Mouse (Mus musculus) brown adipose tissue, adult 24 weeks (tissue): ENCODE measurements around the gene Fus. TPM values are rescaled to one million over a fixed set of nuclear protein-coding genes. Genes with fewer than 3 reads are reported as not detected.

ENCODE experiments used
- H3K27ac ChIP-seq: fragments of 200-500 bp; replicated peaks from 2 replicates; pipeline ENCODE4 v1.5.1; 2012; ENCODE audit warnings: low read depth, mild to moderate bottlenecking, low read length
- H3K4me1 ChIP-seq: fragments of 200-500 bp; 2 replicates; pipeline ENCODE4 v1.6.1; 2012; ENCODE audit warnings: low read length, mixed read lengths; ENCODE audit not compliant: control insufficient read depth, insufficient read depth, insufficient read length
- H3K4me3 ChIP-seq: fragments of 200-500 bp; 2 replicates; pipeline ENCODE4 v1.5.1; 2012; ENCODE audit warnings: low read depth, mild to moderate bottlenecking, low read length, moderate library complexity; ENCODE audit not compliant: insufficient read depth
- polyA plus RNA-seq: library from polyadenylated mRNA; stranded (reverse); fragments of >200 nt; gene quantifications from 2 replicates; pipeline ENCODE4 v1.2.4, GENCODE M21; 2012; ENCODE audit not compliant: missing spikeins, insufficient read depth, insufficient read length

The Fus gene
- 250 and 260 TPM in 2 replicates for polyA plus RNA-seq

GRCm38 (mm10) chr7:127967004-127967921 lies at the start of gene Fus:
Gene Fus (plus strand): TSS chr7:127967457.
- Histone ChIP-seq H3K4me1 (peaks cover 4% of the 10 kb centered on the region; the same call in 1 of the 2 replicates), H3K27ac (peak within 1 kb of the TSS; percentile 99), H3K4me3 (peak within 1 kb of the TSS; percentile 99)

- Histone ChIP-seq H3K4me1 (no peaks in the 10 kb centered on the region), H3K27ac (no peak overlapping the region), H3K4me3 (no peak overlapping the region)
Observed at GRCm38 (mm10) chr7:127918203-127918602, 49.1 kb upstream of the Fus start.

GRCm38 (mm10) chr7:127919290-127919689 lies 48.0 kb upstream of the Fus start:
- no peak overlapping the region for H3K4me3 ChIP-seq
- H3K27ac ChIP-seq = no peak overlapping the region
- H3K4me1 ChIP-seq = no peaks in the 10 kb centered on the region

GRCm38 (mm10) chr7:127921516-127921915 lies 45.7 kb upstream of the Fus start:
- Histone ChIP-seq H3K4me3 (no peak overlapping the region), H3K4me1 (no peaks in the 10 kb centered on the region), H3K27ac (no peak overlapping the region)

GRCm38 (mm10) chr7:127922451-127923275 lies 44.6 kb upstream of the Fus start:
- Histone ChIP-seq H3K27ac (peak overlapping the region; percentile 59), H3K4me1 (no peaks in the 10 kb centered on the region), H3K4me3 (no peak overlapping the region)

- no peak overlapping the region for H3K4me3 ChIP-seq
- peak overlapping the region; percentile 19; the same call in 1 of the 2 replicates for H3K27ac ChIP-seq
- H3K4me1 ChIP-seq = no peaks in the 10 kb centered on the region
Observed at GRCm38 (mm10) chr7:127923714-127924113, 43.5 kb upstream of the Fus start.

GRCm38 (mm10) chr7:127925252-127925651 lies 42.0 kb upstream of the Fus start:
- no peak overlapping the region for H3K27ac ChIP-seq
- no peaks in the 10 kb centered on the region for H3K4me1 ChIP-seq

GRCm38 (mm10) chr7:127926066-127926465 lies 41.2 kb upstream of the Fus start:
- Histone ChIP-seq H3K27ac (no peak overlapping the region), H3K4me1 (no peaks in the 10 kb centered on the region), H3K4me3 (no peak overlapping the region)

More at GRCm38 (mm10) chr7:127925252-127925651, 42.0 kb upstream of the Fus start:
- no peak overlapping the region for H3K4me3 ChIP-seq

GRCm38 (mm10) chr7:127926846-127927245 lies 40.4 kb upstream of the Fus start:
- no peak overlapping the region for H3K27ac ChIP-seq
- H3K4me3 ChIP-seq = no peak overlapping the region
- H3K4me1 ChIP-seq = no peaks in the 10 kb centered on the region

- H3K27ac ChIP-seq = no peak overlapping the region
- no peaks in the 10 kb centered on the region for H3K4me1 ChIP-seq
- no peak overlapping the region for H3K4me3 ChIP-seq
Observed at GRCm38 (mm10) chr7:127927726-127928125, 39.5 kb upstream of the Fus start.

- no peak overlapping the region for H3K4me3 ChIP-seq
- H3K4me1 ChIP-seq = no peaks in the 10 kb centered on the region
- H3K27ac ChIP-seq = no peak overlapping the region
Observed at GRCm38 (mm10) chr7:127928596-127928995, 38.7 kb upstream of the Fus start.

- H3K27ac ChIP-seq = no peak within 1 kb of the TSS
- peak within 1 kb of the TSS; percentile 6; the same call in 1 of the 2 replicates for H3K4me3 ChIP-seq
- no peaks in the 10 kb centered on the region; the same call in 1 of the 2 replicates for H3K4me1 ChIP-seq
Observed at GRCm38 (mm10) chr7:127929923-127930322, 37.3 kb upstream of the Fus start, which contains the start of gene Prss8. Gene Prss8 (minus strand): TSS chr7:127930104.

- no peaks in the 10 kb centered on the region; the same call in 1 of the 2 replicates for H3K4me1 ChIP-seq
- no peak overlapping the region for H3K4me3 ChIP-seq
- no peak overlapping the region for H3K27ac ChIP-seq
Observed at GRCm38 (mm10) chr7:127930636-127931035, 36.6 kb upstream of the Fus start.

GRCm38 (mm10) chr7:127931351-127932135 lies 35.7 kb upstream of the Fus start:
- Histone ChIP-seq H3K4me1 (peaks cover 1% of the 10 kb centered on the region; the same call in 1 of the 2 replicates), H3K27ac (no peak overlapping the region), H3K4me3 (no peak overlapping the region)
